Mouse (Mus musculus) midbrain, embryonic 14.5 days (tissue): ENCODE data around the gene Ovol2. TPM values are rescaled to one million over a fixed set of nuclear protein-coding genes. Genes with fewer than 3 reads are reported as not detected.
A peak's percentile ranks its signal among the peaks of the same experiment; 100 is the strongest.

Experiments used
- ATAC-seq: fragments of 200-750 bp; cut with Nextera tagmentation; 2 replicates; pipeline ENCODE4 v1.8.0; 2017; ENCODE audit warnings: moderate number of reproducible peaks, moderate library complexity; ENCODE audit not compliant: low FRiP score, low TSS enrichment
- DNase-seq: peaks from one replicate; pipeline ENCODE4 v3.0.0-alpha.2; 2015
- H3K27ac ChIP-seq: fragments of 300-500 bp; sonication (generic); replicated peaks from 2 replicates; pipeline ENCODE4 v1.5.1; 2014; ENCODE audit warnings: mild to moderate bottlenecking, low read depth, low read length, moderate library complexity
- H3K27me3 ChIP-seq: fragments of 300-500 bp; sonication (generic); 2 replicates; pipeline ENCODE4 v1.6.1; 2014; ENCODE audit warnings: low read length, control low read depth, mixed read lengths; ENCODE audit not compliant: control insufficient read depth, insufficient read depth
- H3K36me3 ChIP-seq: fragments of 300-500 bp; sonication (generic); 2 replicates; pipeline ENCODE4 v1.6.1; 2014; ENCODE audit warnings: low read length, control low read depth; ENCODE audit not compliant: control insufficient read depth, insufficient read depth
- H3K4me1 ChIP-seq: fragments of 300-500 bp; sonication (generic); 2 replicates; pipeline ENCODE4 v1.6.1; 2014; ENCODE audit warnings: mild to moderate bottlenecking, antibody characterized with exemption, low read length, control low read depth; ENCODE audit not compliant: control insufficient read depth, insufficient read depth
- H3K4me2 ChIP-seq: fragments of 300-500 bp; sonication (generic); 2 replicates; pipeline ENCODE4 v1.6.1; 2014; ENCODE audit warnings: mild to moderate bottlenecking, low read length, moderate library complexity
- H3K4me3 ChIP-seq: fragments of 300-500 bp; sonication (generic); replicated peaks from 2 replicates; pipeline ENCODE4 v1.5.1; 2014; ENCODE audit warnings: low read depth, low read length
- H3K9ac ChIP-seq: fragments of 300-500 bp; sonication (generic); replicated peaks from 2 replicates; pipeline ENCODE4 v1.6.1; 2014; ENCODE audit warnings: mild to moderate bottlenecking, low read length, moderate library complexity
- H3K9me3 ChIP-seq: fragments of 300-500 bp; sonication (generic); 2 replicates; pipeline ENCODE4 v1.6.1; 2016; ENCODE audit warnings: low read length, control low read depth, mixed read lengths; ENCODE audit not compliant: control insufficient read depth
- WGBS: fragments of 180-500 bp; shearing (Covaris S2); extraction: QIAGEN DNeasy Blood & Tissue Kit; methylation state at CpG from one replicate; pipeline ENCODE4 v1.1.7; 2014; 5-methylcytosine and 5-hydroxymethylcytosine counted together
- polyA plus RNA-seq: library from polyadenylated mRNA; unstranded; fragments of >200 nt; fragmentation: Nextera tagmentation; extraction: Ambion mirVana; gene quantifications from 2 replicates; pipeline ENCODE4 v1.2.1, GENCODE M21; 2014

The Ovol2 gene
- polyA plus RNA-seq, 1 experiment from 2014 or later = not detected

GRCm38 (mm10) chr2:144276885-144277284 lies 55.1 kb downstream of the Ovol2 start:
- Histone ChIP-seq H3K36me3 (peaks cover 23% of the 10 kb centered on the region), H3K4me2 (no peak overlapping the region), H3K27me3 (no peaks in the 10 kb centered on the region), H3K4me3 (no peak overlapping the region), H3K9ac (no peak overlapping the region), H3K27ac (no peak overlapping the region), H3K9me3 (no peaks in the 10 kb centered on the region), H3K4me1 (no peaks in the 10 kb centered on the region)
- 94% methylated on average over 3 of the region's 3 CpGs for WGBS
- ATAC-seq (no peak), DNase-seq (no peak)

DNA sequence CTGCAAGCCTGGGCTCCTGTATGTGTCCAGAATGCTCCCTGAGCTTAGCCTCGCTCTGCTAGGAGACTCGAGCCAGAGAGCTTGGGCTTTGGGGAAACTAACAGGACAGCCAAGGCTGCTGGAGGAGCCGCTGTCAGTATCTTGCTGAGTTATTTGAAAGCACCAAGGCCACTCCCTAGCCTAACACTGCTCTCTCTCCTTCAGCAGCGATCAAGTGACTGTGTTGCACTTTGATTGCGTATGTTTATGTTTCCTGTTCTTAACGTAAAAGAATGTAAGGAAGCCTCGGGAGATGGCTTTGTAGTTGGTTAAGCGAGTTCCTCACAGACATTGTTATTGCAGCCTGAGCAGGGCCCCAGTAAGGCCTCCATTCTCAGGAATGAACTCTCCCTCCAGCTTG lies 57.2 kb downstream of the Ovol2 start:
- no peak for ATAC-seq
- Histone ChIP-seq H3K4me2 (no peak overlapping the region), H3K4me3 (no peak overlapping the region), H3K36me3 (peaks cover 21% of the 10 kb centered on the region), H3K9me3 (no peaks in the 10 kb centered on the region), H3K9ac (no peak overlapping the region), H3K27ac (no peak overlapping the region), H3K27me3 (no peaks in the 10 kb centered on the region), H3K4me1 (no peaks in the 10 kb centered on the region)
- WGBS = 83% methylated on average over 8 of the region's 8 CpGs
- DNase-seq = no peak

DNA sequence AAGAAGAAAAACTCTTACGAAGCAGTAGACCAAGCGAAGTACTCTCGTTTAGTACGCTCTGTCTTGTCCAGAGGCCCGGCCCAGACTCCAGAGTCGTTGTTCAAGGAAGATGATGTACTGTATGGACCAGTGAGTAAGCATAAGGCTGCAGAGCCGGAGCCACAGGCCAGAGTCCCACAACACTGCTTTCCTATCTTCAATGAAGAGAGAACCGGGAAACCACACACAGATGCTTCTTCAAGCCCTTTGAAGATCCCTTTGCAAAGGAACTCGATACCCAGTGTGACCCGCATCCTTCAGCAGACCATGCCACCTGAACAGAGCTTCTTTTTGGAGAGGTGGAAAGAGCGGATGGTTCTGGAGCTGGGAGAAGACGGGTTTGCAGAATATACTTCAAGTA lies 59.9 kb downstream of the Ovol2 start:
- H3K27me3 ChIP-seq = no peaks in the 10 kb centered on the region
- H3K4me2 ChIP-seq = no peak overlapping the region
- no peak overlapping the region for H3K27ac ChIP-seq
- WGBS = 93% methylated on average over 12 of the region's 12 CpGs
- H3K4me1 ChIP-seq = peaks cover 23% of the 10 kb centered on the region
- H3K4me3 ChIP-seq = no peak overlapping the region
- H3K9ac ChIP-seq = no peak overlapping the region
- ATAC-seq = no peak
- DNase-seq = no peak
- no peaks in the 10 kb centered on the region for H3K9me3 ChIP-seq
- peaks cover under 1% of the 10 kb centered on the region; the same call in 1 of the 2 replicates for H3K36me3 ChIP-seq

DNA sequence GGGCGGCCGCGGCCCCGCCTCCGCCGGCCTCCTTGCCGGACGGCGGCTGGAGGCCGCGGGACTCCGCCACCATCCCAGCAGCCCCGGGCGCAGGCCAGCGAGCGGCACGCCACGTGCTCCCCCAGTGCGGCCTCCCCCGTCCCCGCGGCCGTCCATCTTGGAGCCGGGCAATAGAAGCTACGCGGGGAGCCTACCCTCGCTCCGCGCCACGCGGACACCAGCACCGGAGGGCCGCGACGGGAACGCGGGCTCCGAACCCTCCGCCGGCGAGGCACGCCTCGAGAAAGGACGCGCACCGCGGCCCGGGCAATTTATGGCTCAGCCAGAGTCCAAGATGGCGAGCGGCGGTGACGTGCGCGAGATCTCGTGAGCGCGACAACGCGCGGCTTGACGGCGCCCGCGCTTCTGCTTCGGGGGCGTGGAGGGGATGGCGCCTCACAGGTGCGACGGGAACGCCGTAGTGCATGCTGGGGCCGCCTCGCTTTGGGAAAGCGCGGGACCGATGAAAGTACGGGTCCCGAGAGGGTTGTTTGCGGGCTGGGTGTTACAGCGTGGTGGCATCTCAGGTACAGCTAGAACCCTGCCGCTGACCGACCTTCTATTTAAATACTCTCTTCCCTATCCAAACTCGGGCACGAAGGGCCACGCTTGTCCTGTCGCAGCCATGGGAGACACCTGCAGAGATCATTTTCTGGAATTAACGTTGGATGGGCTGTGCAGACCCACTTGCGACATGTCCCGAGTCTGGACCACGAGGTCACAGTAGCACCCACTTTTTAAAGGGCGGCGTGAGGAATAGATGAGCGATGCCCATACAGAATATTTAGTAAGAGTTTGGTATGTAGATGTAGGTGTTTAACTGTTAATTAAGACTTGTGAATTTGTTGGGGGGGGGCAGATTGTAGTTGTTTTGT lies 61.2 kb downstream of the Ovol2 start, which contains the start of the genes Mgme1 and Snx5:
Gene Mgme1 (plus strand): TSS at position 157 of the 914 bp plus-strand sequence.
Gene Snx5 (minus strand): TSS at position 400 of the 914 bp plus-strand sequence.
- WGBS = under 1% methylated on average over 92 of the region's 93 CpGs
- ATAC-seq = peak; percentile 97
- Histone ChIP-seq H3K4me1 (peaks cover 27% of the 10 kb centered on the region), H3K27ac (peak within 1 kb of the TSS; percentile 92), H3K27me3 (no peaks in the 10 kb centered on the region), H3K9me3 (no peaks in the 10 kb centered on the region), H3K36me3 (no peaks in the 10 kb centered on the region), H3K4me3 (peak within 1 kb of the TSS; percentile 84), H3K9ac (peak within 1 kb of the TSS; percentile 90), H3K4me2 (peak within 1 kb of the TSS; percentile 69)
- DNase-seq = peak; percentile 97

GRCm38 (mm10) chr2:144269679-144270475 lies 62.1 kb downstream of the Ovol2 start:
- no peak for DNase-seq

GRCm38 (mm10) chr2:144269306-144269650 lies 62.7 kb downstream of the Ovol2 start:
- ATAC-seq (no peak), DNase-seq (peak; percentile 20)
- Histone ChIP-seq H3K27ac (no peak overlapping the region), H3K4me3 (peak overlapping the region; percentile 84), H3K4me1 (peaks cover 27% of the 10 kb centered on the region), H3K4me2 (peak overlapping the region; percentile 69), H3K36me3 (no peaks in the 10 kb centered on the region), H3K27me3 (no peaks in the 10 kb centered on the region), H3K9me3 (no peaks in the 10 kb centered on the region), H3K9ac (peak overlapping the region; percentile 90; the same call in 1 of the 2 replicates)
- 1% methylated on average over 11 of the region's 11 CpGs for WGBS

More at GRCm38 (mm10) chr2:144269679-144270475, 62.1 kb downstream of the Ovol2 start:
- H3K36me3 ChIP-seq = no peaks in the 10 kb centered on the region
- H3K4me3 ChIP-seq = peak overlapping the region; percentile 84
- WGBS = under 1% methylated on average over 33 of the region's 33 CpGs
- H3K4me2 ChIP-seq = peak overlapping the region; percentile 69
- no peaks in the 10 kb centered on the region for H3K9me3 ChIP-seq
- no peak; the same call in 1 of the 2 replicates for ATAC-seq
- peak overlapping the region; percentile 90 for H3K9ac ChIP-seq
- H3K4me1 ChIP-seq = peaks cover 27% of the 10 kb centered on the region
- H3K27me3 ChIP-seq = no peaks in the 10 kb centered on the region
- peak overlapping the region; percentile 92 for H3K27ac ChIP-seq

DNA sequence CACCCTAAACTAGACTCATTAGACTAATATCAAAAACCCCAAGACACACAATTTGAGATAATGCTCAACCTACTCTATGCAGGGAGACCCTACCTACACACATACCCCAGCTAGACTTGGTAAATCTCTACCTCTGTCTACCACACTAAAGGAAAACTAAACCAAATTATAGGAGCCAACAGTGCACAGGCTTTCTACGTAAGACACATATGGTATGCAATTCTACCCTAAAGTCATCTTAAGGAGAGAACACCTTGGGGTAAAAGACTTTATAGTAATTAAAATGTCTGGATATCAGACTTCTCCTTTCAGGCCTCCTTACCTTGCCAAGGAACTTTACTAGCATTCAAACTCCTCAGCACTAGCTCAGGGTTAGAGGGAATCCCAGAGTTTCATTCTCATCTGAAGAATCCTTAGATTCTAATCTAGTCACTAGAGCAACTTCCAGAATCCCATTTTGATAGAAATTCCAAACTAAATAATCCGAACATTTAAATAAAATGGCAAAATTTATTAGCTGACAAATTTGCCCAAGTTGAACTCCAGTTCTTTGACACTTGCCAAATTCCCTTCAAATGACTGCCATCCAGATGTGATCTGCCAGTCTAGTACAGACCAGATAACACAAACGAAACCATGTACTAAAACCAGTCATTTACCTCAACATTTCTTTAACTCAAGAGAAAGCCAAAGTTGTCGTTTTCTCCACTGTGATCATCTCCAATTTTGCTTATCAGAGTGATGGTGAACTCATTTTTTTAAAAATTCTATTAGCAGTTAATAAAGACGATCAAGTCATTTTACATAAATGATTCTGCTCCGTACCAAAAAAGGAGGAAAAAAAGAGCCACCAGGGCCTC lies 63.3 kb downstream of the Ovol2 start:
- peak overlapping the region; percentile 69 for H3K4me2 ChIP-seq
- peaks cover 27% of the 10 kb centered on the region for H3K4me1 ChIP-seq
- ATAC-seq = no peak
- no peaks in the 10 kb centered on the region for H3K36me3 ChIP-seq
- H3K9me3 ChIP-seq = no peaks in the 10 kb centered on the region
- no peak overlapping the region for H3K27ac ChIP-seq
- 12% methylated on average over 6 of the region's 6 CpGs for WGBS
- H3K9ac ChIP-seq = peak overlapping the region; percentile 90; the same call in 1 of the 2 replicates
- no peaks in the 10 kb centered on the region for H3K27me3 ChIP-seq
- H3K4me3 ChIP-seq = peak overlapping the region; percentile 84
- DNase-seq = no peak

- no peak for ATAC-seq
- peak overlapping the region; percentile 69; the same call in 1 of the 2 replicates for H3K4me2 ChIP-seq
These were observed 64.3 kb downstream of the Ovol2 start for GRCm38 (mm10) chr2:144267731-144268015.

More at GRCm38 (mm10) chr2:144267731-144268015, 64.3 kb downstream of the Ovol2 start:
- no peaks in the 10 kb centered on the region for H3K36me3 ChIP-seq
- peaks cover 27% of the 10 kb centered on the region for H3K4me1 ChIP-seq
- WGBS = 55% methylated on average over 1 of the region's 1 CpGs
- no peaks in the 10 kb centered on the region for H3K9me3 ChIP-seq
- no peak overlapping the region for H3K27ac ChIP-seq
- H3K4me3 ChIP-seq = no peak overlapping the region
- DNase-seq = no peak
- H3K9ac ChIP-seq = no peak overlapping the region
- no peaks in the 10 kb centered on the region for H3K27me3 ChIP-seq
